Mouse (Mus musculus): ENCODE results near the gene Ccdc152. TPM values are rescaled to one million over a fixed set of nuclear protein-coding genes. Genes with fewer than 3 reads are reported as not detected.

Ccdc152 gene
- polyA plus RNA-seq, 1 experiment from 2014 or later: not detected

GRCm38 (mm10) chr15:3312937-3313336, 9.6 kb upstream of the Ccdc152 start:
- no peak for ATAC-seq (ENCODE audit: low read depth)
- Histone ChIP-seq H3K4me3 (no peak overlapping the region), H3K27me3 (no peaks in the 10 kb centered on the region), H3K9ac (no peak overlapping the region), H3K4me2 (no peak overlapping the region), H3K27ac (replicated peaks) (no peak overlapping the region), H3K36me3 (no peaks in the 10 kb centered on the region), H3K4me1 (replicated peaks) (no peaks in the 10 kb centered on the region), H3K9me3 (no peaks in the 10 kb centered on the region)

- H3K9ac ChIP-seq: no peak overlapping the region
- WGBS: 85% methylated on average over 3 of the region's 3 CpGs
- no peaks in the 10 kb centered on the region for H3K27me3 ChIP-seq
- H3K9me3 ChIP-seq: no peaks in the 10 kb centered on the region
- H3K4me3 ChIP-seq: no peak overlapping the region
- H3K4me2 ChIP-seq: no peak overlapping the region
- no peaks in the 10 kb centered on the region for H3K4me1 ChIP-seq (replicated peaks)
- no peaks in the 10 kb centered on the region for H3K36me3 ChIP-seq
- ATAC-seq (ENCODE audit: low read depth): no peak
- no peak overlapping the region for H3K27ac ChIP-seq (replicated peaks)
Observed at GRCm38 (mm10) chr15:3309856-3310255, 6.5 kb upstream of the Ccdc152 start.

GRCm38 (mm10) chr15:3300361-3301100, 2.8 kb downstream of the Ccdc152 start:
- H3K36me3 ChIP-seq: no peaks in the 10 kb centered on the region
- no peaks in the 10 kb centered on the region for H3K27me3 ChIP-seq
- no peaks in the 10 kb centered on the region for H3K4me1 ChIP-seq (replicated peaks)
- H3K27ac ChIP-seq (replicated peaks): no peak overlapping the region
- no peak for ATAC-seq (ENCODE audit: low read depth)
- no peaks in the 10 kb centered on the region for H3K9me3 ChIP-seq
- no peak overlapping the region for H3K9ac ChIP-seq
- 72% methylated on average over 4 of the region's 4 CpGs for WGBS
- no peak overlapping the region for H3K4me2 ChIP-seq
- no peak overlapping the region for H3K4me3 ChIP-seq

GRCm38 (mm10) chr15:3297615-3298014, 5.7 kb downstream of the Ccdc152 start:
- no peak overlapping the region for H3K4me2 ChIP-seq
- no peak overlapping the region for H3K27ac ChIP-seq (replicated peaks)
- no peaks in the 10 kb centered on the region for H3K4me1 ChIP-seq (replicated peaks)
- H3K9ac ChIP-seq: no peak overlapping the region
- no peak overlapping the region for H3K4me3 ChIP-seq
- H3K9me3 ChIP-seq: no peaks in the 10 kb centered on the region
- no peak for ATAC-seq (ENCODE audit: low read depth)
- WGBS: 86% methylated on average over 8 of the region's 8 CpGs
- H3K36me3 ChIP-seq: no peaks in the 10 kb centered on the region
- H3K27me3 ChIP-seq: no peaks in the 10 kb centered on the region

- Histone ChIP-seq H3K4me2 (no peak overlapping the region), H3K9me3 (no peaks in the 10 kb centered on the region), H3K36me3 (no peaks in the 10 kb centered on the region), H3K4me1 (replicated peaks) (no peaks in the 10 kb centered on the region), H3K27me3 (no peaks in the 10 kb centered on the region), H3K27ac (replicated peaks) (no peak overlapping the region), H3K4me3 (no peak overlapping the region), H3K9ac (no peak overlapping the region)
- 82% methylated on average over 1 of the region's 1 CpGs for WGBS
- ATAC-seq (ENCODE audit: low read depth): no peak
Observed at GRCm38 (mm10) chr15:3295986-3296385, 7.3 kb downstream of the Ccdc152 start.

- H3K4me3 ChIP-seq: no peak overlapping the region
- WGBS: 81% methylated on average over 1 of the region's 1 CpGs
- no peak overlapping the region for H3K27ac ChIP-seq (replicated peaks)
- no peaks in the 10 kb centered on the region for H3K9me3 ChIP-seq
- ATAC-seq (ENCODE audit: low read depth): no peak
- no peaks in the 10 kb centered on the region for H3K4me1 ChIP-seq (replicated peaks)
- H3K36me3 ChIP-seq: no peaks in the 10 kb centered on the region
- no peak overlapping the region for H3K4me2 ChIP-seq
- H3K27me3 ChIP-seq: no peaks in the 10 kb centered on the region
- H3K9ac ChIP-seq: no peak overlapping the region
Observed at GRCm38 (mm10) chr15:3293477-3293876, 9.8 kb downstream of the Ccdc152 start.

- no peak for ATAC-seq (ENCODE audit: low read depth)
Observed at GRCm38 (mm10) chr15:3290435-3290834, 12.9 kb downstream of the Ccdc152 start.

GRCm38 (mm10) chr15:3286032-3286431, 17.3 kb downstream of the Ccdc152 start:
- H3K9ac ChIP-seq: no peak overlapping the region
- no peak overlapping the region for H3K4me3 ChIP-seq
- ATAC-seq (ENCODE audit: low read depth): no peak
- no peak overlapping the region for H3K4me2 ChIP-seq
- H3K4me1 ChIP-seq (replicated peaks): no peaks in the 10 kb centered on the region
- no peaks in the 10 kb centered on the region for H3K36me3 ChIP-seq
- H3K27me3 ChIP-seq: no peaks in the 10 kb centered on the region
- H3K27ac ChIP-seq (replicated peaks): no peak overlapping the region
- no peaks in the 10 kb centered on the region for H3K9me3 ChIP-seq

More at GRCm38 (mm10) chr15:3290435-3290834, 12.9 kb downstream of the Ccdc152 start:
- H3K27ac ChIP-seq (replicated peaks): no peak overlapping the region
- no peak overlapping the region for H3K9ac ChIP-seq
- no peak overlapping the region for H3K4me3 ChIP-seq
- H3K9me3 ChIP-seq: no peaks in the 10 kb centered on the region
- WGBS: 88% methylated on average over 3 of the region's 3 CpGs
- no peak overlapping the region for H3K4me2 ChIP-seq
- H3K36me3 ChIP-seq: no peaks in the 10 kb centered on the region
- no peaks in the 10 kb centered on the region for H3K27me3 ChIP-seq
- no peaks in the 10 kb centered on the region for H3K4me1 ChIP-seq (replicated peaks)

- 78% methylated on average over 1 of the region's 1 CpGs for WGBS
- H3K4me3 ChIP-seq: no peak overlapping the region
- ATAC-seq (ENCODE audit: low read depth): no peak
- no peak overlapping the region for H3K4me2 ChIP-seq
- H3K36me3 ChIP-seq: peaks cover 5% of the 10 kb centered on the region; the same call in 1 of the 2 replicates
- H3K4me1 ChIP-seq (replicated peaks): no peaks in the 10 kb centered on the region
- no peak overlapping the region for H3K9ac ChIP-seq
- H3K27me3 ChIP-seq: no peaks in the 10 kb centered on the region
- H3K9me3 ChIP-seq: no peaks in the 10 kb centered on the region
- no peak overlapping the region for H3K27ac ChIP-seq (replicated peaks)
Observed at GRCm38 (mm10) chr15:3281737-3282136, 21.6 kb downstream of the Ccdc152 start.

- no peaks in the 10 kb centered on the region for H3K4me1 ChIP-seq (replicated peaks)
- H3K4me2 ChIP-seq: no peak overlapping the region
- H3K36me3 ChIP-seq: peaks cover 5% of the 10 kb centered on the region; the same call in 1 of the 2 replicates
- no peaks in the 10 kb centered on the region for H3K9me3 ChIP-seq
- no peak overlapping the region for H3K9ac ChIP-seq
- no peaks in the 10 kb centered on the region for H3K27me3 ChIP-seq
- no peak for ATAC-seq (ENCODE audit: low read depth)
- H3K4me3 ChIP-seq: no peak overlapping the region
- no peak overlapping the region for H3K27ac ChIP-seq (replicated peaks)
Observed at GRCm38 (mm10) chr15:3281216-3281615, 22.1 kb downstream of the Ccdc152 start.

GRCm38 (mm10) chr15:3279242-3279641, 24.1 kb downstream of the Ccdc152 start:
- H3K4me1 ChIP-seq (replicated peaks): no peaks in the 10 kb centered on the region
- no peaks in the 10 kb centered on the region for H3K9me3 ChIP-seq
- H3K27me3 ChIP-seq: no peaks in the 10 kb centered on the region
- peaks cover 7% of the 10 kb centered on the region; the same call in 1 of the 2 replicates for H3K36me3 ChIP-seq
- H3K4me3 ChIP-seq: no peak overlapping the region
- H3K4me2 ChIP-seq: no peak overlapping the region
- no peak overlapping the region for H3K9ac ChIP-seq
- no peak for ATAC-seq (ENCODE audit: low read depth)
- WGBS: 83% methylated on average over 7 of the region's 7 CpGs
- H3K27ac ChIP-seq (replicated peaks): no peak overlapping the region

GRCm38 (mm10) chr15:3277391-3277790, 25.9 kb downstream of the Ccdc152 start:
- 80% methylated on average over 2 of the region's 2 CpGs for WGBS
- no peak overlapping the region for H3K27ac ChIP-seq (replicated peaks)
- no peak overlapping the region for H3K4me3 ChIP-seq
- H3K9ac ChIP-seq: no peak overlapping the region
- no peak overlapping the region for H3K4me2 ChIP-seq
- no peaks in the 10 kb centered on the region for H3K4me1 ChIP-seq (replicated peaks)
- H3K27me3 ChIP-seq: no peaks in the 10 kb centered on the region
- no peaks in the 10 kb centered on the region for H3K9me3 ChIP-seq
- ATAC-seq (ENCODE audit: low read depth): no peak
- H3K36me3 ChIP-seq: peaks cover 7% of the 10 kb centered on the region; the same call in 1 of the 2 replicates

- no peak overlapping the region for H3K9ac ChIP-seq
- no peaks in the 10 kb centered on the region for H3K9me3 ChIP-seq
- H3K4me3 ChIP-seq: 0 out of 2 replicates have a peak overlapping the region, but pooled peaks have one; percentile 38
- H3K27me3 ChIP-seq: no peaks in the 10 kb centered on the region
- H3K4me1 ChIP-seq (replicated peaks): peaks cover 9% of the 10 kb centered on the region
- no peak for ATAC-seq (ENCODE audit: low read depth)
- H3K4me2 ChIP-seq: peak overlapping the region; percentile 48
- WGBS: 88% methylated on average over 1 of the region's 1 CpGs
- no peak overlapping the region for H3K27ac ChIP-seq (replicated peaks)
- H3K36me3 ChIP-seq: 0 out of 2 replicates have a peak, but pooled peaks cover 3% of the 10 kb centered on the region
Observed at GRCm38 (mm10) chr15:3273191-3273590, 30.1 kb downstream of the Ccdc152 start.
